Mouse (Mus musculus) limb, embryonic 15.5 days (tissue): Measurements from ENCODE around the gene B230307C23Rik. TPM values are rescaled to one million over a fixed set of nuclear protein-coding genes. Genes with fewer than 3 reads are reported as not detected.
"Not testable (repeated sequence)": the region's sequence is repeated elsewhere in the genome, so short reads cannot be mapped to it uniquely, and the experiment has no call there.

ENCODE experiments used
- ATAC-seq: fragments of 200-750 bp; cut with Nextera tagmentation; 2 replicates; pipeline ENCODE4 v1.8.0; 2017; ENCODE audit warnings: low read depth, moderate TSS enrichment; ENCODE audit not compliant: insufficient number of reproducible peaks, low FRiP score, low TSS enrichment
- H3K27ac ChIP-seq: fragments of 300-500 bp; sonication (generic); 2 replicates; pipeline ENCODE4 v1.5.1; 2015; ENCODE audit warnings: moderate library complexity, mild to moderate bottlenecking, inconsistent platforms
- H3K27me3 ChIP-seq: fragments of 300-500 bp; sonication (generic); 2 replicates; pipeline ENCODE4 v1.6.1; 2015; ENCODE audit warnings: inconsistent platforms
- H3K36me3 ChIP-seq: fragments of 300-500 bp; sonication (generic); 2 replicates; pipeline ENCODE4 v1.6.1; 2015; ENCODE audit warnings: inconsistent platforms
- H3K4me1 ChIP-seq: fragments of 300-500 bp; sonication (generic); 2 replicates; pipeline ENCODE4 v1.6.1; 2015; ENCODE audit warnings: inconsistent platforms
- H3K4me2 ChIP-seq: fragments of 300-500 bp; sonication (generic); 2 replicates; pipeline ENCODE4 v1.6.1; 2015; ENCODE audit warnings: mild to moderate bottlenecking, inconsistent platforms
- H3K4me3 ChIP-seq: fragments of 300-500 bp; sonication (generic); 2 replicates; pipeline ENCODE4 v1.5.1; 2015; ENCODE audit warnings: mild to moderate bottlenecking, inconsistent platforms
- H3K9ac ChIP-seq: fragments of 300-500 bp; sonication (generic); 2 replicates; pipeline ENCODE4 v1.6.1; 2015; ENCODE audit warnings: inconsistent platforms
- H3K9me3 ChIP-seq: fragments of 300-500 bp; sonication (generic); 2 replicates; pipeline ENCODE4 v1.6.1; 2016; ENCODE audit warnings: inconsistent platforms
- WGBS: fragments of 180-500 bp; shearing (Covaris S2); methylation state at CpG from one replicate; pipeline ENCODE4 v1.1.7; 2015; 5-methylcytosine and 5-hydroxymethylcytosine counted together
- polyA plus RNA-seq: library from polyadenylated mRNA; unstranded; fragments of >200 nt; fragmentation: Nextera tagmentation; extraction: Ambion mirVana; gene quantifications from 2 replicates; pipeline ENCODE4 v1.2.1, GENCODE M21; 2015

B230307C23Rik gene
- polyA plus RNA-seq, 1 experiment from 2014 or later: 32.7 TPM

GRCm38 (mm10) chr16:97962151-97962948, 34.8 kb upstream of the B230307C23Rik start, which contains the start of the genes C2cd2 and Zbtb21:
C2cd2 (minus strand) TSS chr16:97962598.
Zbtb21 (minus strand) TSS chr16:97962622.
- Histone ChIP-seq H3K36me3 (no peaks in the 10 kb centered on the region), H3K4me1 (peaks cover 13% of the 10 kb centered on the region), H3K9me3 (no peaks in the 10 kb centered on the region), H3K4me3 (peak within 1 kb of the TSS; percentile 84), H3K9ac (peak within 1 kb of the TSS; percentile 91), H3K4me2 (peak within 1 kb of the TSS; percentile 85), H3K27ac (peak within 1 kb of the TSS; percentile 99), H3K27me3 (no peaks in the 10 kb centered on the region)
- peak; percentile 99 for ATAC-seq
- under 1% methylated on average over 78 of the region's 78 CpGs for WGBS

GRCm38 (mm10) chr16:97963956-97964540, 33.1 kb upstream of the B230307C23Rik start:
- H3K9me3 ChIP-seq: no peaks in the 10 kb centered on the region
- no peak overlapping the region for H3K27ac ChIP-seq
- H3K4me3 ChIP-seq: no peak overlapping the region
- H3K4me1 ChIP-seq: peaks cover 13% of the 10 kb centered on the region
- H3K4me2 ChIP-seq: no peak overlapping the region
- ATAC-seq: no peak
- H3K36me3 ChIP-seq: no peaks in the 10 kb centered on the region
- 78% methylated on average over 3 of the region's 3 CpGs for WGBS
- H3K27me3 ChIP-seq: no peaks in the 10 kb centered on the region
- no peak overlapping the region for H3K9ac ChIP-seq

GRCm38 (mm10) chr16:97977277-97977676, 19.8 kb upstream of the B230307C23Rik start:
- WGBS: 70% methylated on average over 1 of the region's 1 CpGs
- ATAC-seq: no peak
- Histone ChIP-seq H3K9ac (no peak overlapping the region), H3K4me2 (no peak overlapping the region), H3K27ac (no peak overlapping the region), H3K36me3 (no peaks in the 10 kb centered on the region), H3K27me3 (no peaks in the 10 kb centered on the region), H3K9me3 (no peaks in the 10 kb centered on the region), H3K4me1 (no peaks in the 10 kb centered on the region), H3K4me3 (no peak overlapping the region)

DNA sequence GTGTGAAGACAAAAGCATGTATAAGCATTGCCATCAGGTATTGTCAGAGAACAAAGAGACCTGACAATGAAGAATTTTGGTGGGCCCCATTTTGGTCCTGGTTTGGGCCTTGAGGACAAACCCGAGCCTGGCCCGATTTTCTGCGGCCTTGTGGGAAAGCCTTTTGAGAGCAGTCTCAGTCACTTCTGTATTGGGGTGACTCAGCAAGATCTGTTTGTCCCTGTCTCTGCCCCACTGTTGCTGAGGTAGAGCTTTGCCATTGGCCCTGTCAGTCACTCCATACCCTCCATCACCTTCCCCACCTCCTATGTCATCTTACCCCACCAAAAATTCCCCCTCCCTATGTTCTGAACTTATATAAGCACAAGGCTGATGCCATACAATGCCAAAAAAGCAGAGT, 19.4 kb upstream of the B230307C23Rik start:
- Histone ChIP-seq H3K4me1 (no peaks in the 10 kb centered on the region), H3K36me3 (no peaks in the 10 kb centered on the region), H3K4me3 (no peak overlapping the region), H3K9ac (no peak overlapping the region), H3K27ac (no peak overlapping the region), H3K9me3 (no peaks in the 10 kb centered on the region), H3K27me3 (no peaks in the 10 kb centered on the region), H3K4me2 (no peak overlapping the region)
- 86% methylated on average over 3 of the region's 3 CpGs for WGBS
- ATAC-seq: no peak

- no peak for ATAC-seq
- 71% methylated on average over 1 of the region's 1 CpGs for WGBS
- H3K9ac ChIP-seq: no peak overlapping the region
- no peaks in the 10 kb centered on the region for H3K4me1 ChIP-seq
- no peak overlapping the region for H3K4me2 ChIP-seq
- no peaks in the 10 kb centered on the region for H3K36me3 ChIP-seq
- H3K9me3 ChIP-seq: no peaks in the 10 kb centered on the region
- no peak overlapping the region for H3K4me3 ChIP-seq
- no peak overlapping the region for H3K27ac ChIP-seq
- no peaks in the 10 kb centered on the region for H3K27me3 ChIP-seq
These were observed 15.8 kb upstream of the B230307C23Rik start for GRCm38 (mm10) chr16:97981362-97981761.

GRCm38 (mm10) chr16:97984589-97984988, 12.5 kb upstream of the B230307C23Rik start:
- Histone ChIP-seq H3K4me3 (no peak overlapping the region), H3K9ac (no peak overlapping the region), H3K27me3 (no peaks in the 10 kb centered on the region), H3K36me3 (no peaks in the 10 kb centered on the region), H3K4me2 (no peak overlapping the region), H3K4me1 (no peaks in the 10 kb centered on the region), H3K9me3 (no peaks in the 10 kb centered on the region), H3K27ac (no peak overlapping the region)
- WGBS: 48% methylated on average over 5 of the region's 5 CpGs
- no peak for ATAC-seq

DNA sequence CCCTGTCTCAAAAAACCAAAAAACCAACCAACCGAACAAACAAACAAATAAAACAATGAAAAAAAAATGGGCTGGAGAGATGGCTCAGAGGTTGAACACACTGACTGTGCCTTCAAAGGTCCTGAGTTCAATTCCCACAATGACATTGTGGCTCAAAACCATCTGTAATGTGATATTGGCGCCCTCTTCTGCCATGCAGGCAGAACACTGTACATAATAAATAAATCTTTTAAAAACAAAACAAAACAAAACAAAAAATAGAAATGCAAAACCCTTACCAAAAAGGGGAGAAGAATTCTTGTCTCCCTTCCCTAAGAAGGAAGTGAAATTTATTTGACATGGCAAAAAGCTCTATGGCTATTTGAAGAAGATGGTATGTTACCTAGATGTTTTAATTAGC, 5.6 kb upstream of the B230307C23Rik start:
- WGBS: 73% methylated on average over 2 of the region's 2 CpGs

GRCm38 (mm10) chr16:97992477-97992876, 4.6 kb upstream of the B230307C23Rik start:
- 77% methylated on average over 3 of the region's 3 CpGs for WGBS
- H3K4me1 ChIP-seq, ATAC-seq, H3K9me3 ChIP-seq, H3K27ac ChIP-seq, H3K36me3 ChIP-seq, H3K27me3 ChIP-seq, H3K4me3 ChIP-seq, H3K4me2 ChIP-seq, H3K9ac ChIP-seq: not testable (repeated sequence)

More for the DNA sequence above, 5.6 kb upstream of the B230307C23Rik start:
- Histone ChIP-seq H3K4me3 (no peak overlapping the region), H3K4me2 (no peak overlapping the region), H3K9ac (no peak overlapping the region), H3K27me3 (no peaks in the 10 kb centered on the region), H3K36me3 (no peaks in the 10 kb centered on the region), H3K4me1 (peaks cover 5% of the 10 kb centered on the region; the same call in 1 of the 2 replicates), H3K27ac (no peak overlapping the region), H3K9me3 (no peaks in the 10 kb centered on the region)
- ATAC-seq: no peak

- 12% methylated on average over 1 of the region's 1 CpGs for WGBS
- ATAC-seq: no peak
- Histone ChIP-seq H3K4me2 (peak overlapping the region; percentile 61), H3K36me3 (peaks cover 9% of the 10 kb centered on the region; the same call in 1 of the 2 replicates), H3K9me3 (no peaks in the 10 kb centered on the region; the same call in 1 of the 2 replicates), H3K4me3 (peak overlapping the region; percentile 57), H3K27me3 (no peaks in the 10 kb centered on the region), H3K4me1 (peaks cover 7% of the 10 kb centered on the region), H3K9ac (no peak overlapping the region), H3K27ac (peak overlapping the region; percentile 90; the same call in 1 of the 2 replicates)
These were observed 1.1 kb upstream of the B230307C23Rik start for GRCm38 (mm10) chr16:97995849-97996615.

DNA sequence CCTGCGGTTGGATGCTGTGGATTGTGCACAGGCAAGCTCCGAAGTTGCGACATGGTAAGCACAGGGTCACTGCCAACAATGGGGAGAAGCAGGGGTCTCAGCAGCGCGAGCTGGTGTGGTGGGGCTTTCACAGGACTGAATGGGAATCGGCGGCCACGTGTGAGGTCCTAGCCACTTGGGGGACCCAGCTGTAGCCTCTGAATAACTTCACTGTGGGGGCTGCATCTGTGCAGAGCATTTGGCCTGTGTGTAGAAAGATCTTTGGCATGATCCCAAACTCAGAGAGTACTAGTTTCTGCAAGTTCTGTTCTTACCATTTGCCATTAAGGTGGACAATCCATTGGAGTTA, 242 bp downstream of the B230307C23Rik start:
- H3K27me3 ChIP-seq, H3K9ac ChIP-seq, H3K4me1 ChIP-seq, H3K9me3 ChIP-seq, H3K36me3 ChIP-seq: not testable (repeated sequence)
- Histone ChIP-seq H3K4me2 (peak overlapping the region; percentile 61), H3K27ac (peak overlapping the region; percentile 90), H3K4me3 (peak overlapping the region; percentile 57)
- 2% methylated on average over 8 of the region's 8 CpGs for WGBS
- ATAC-seq: peak; percentile 66; the same call in 1 of the 2 replicates

GRCm38 (mm10) chr16:98022081-98022480, 25.0 kb downstream of the B230307C23Rik start:
- Histone ChIP-seq H3K9ac (no peak overlapping the region), H3K27me3 (no peaks in the 10 kb centered on the region), H3K4me3 (no peak overlapping the region), H3K27ac (no peak overlapping the region), H3K4me2 (no peak overlapping the region), H3K9me3 (peaks cover 17% of the 10 kb centered on the region; the same call in 1 of the 2 replicates), H3K4me1 (no peaks in the 10 kb centered on the region), H3K36me3 (peaks cover 31% of the 10 kb centered on the region)
- 89% methylated on average over 3 of the region's 3 CpGs for WGBS
- ATAC-seq: no peak
